In the genomic region with DNA sequence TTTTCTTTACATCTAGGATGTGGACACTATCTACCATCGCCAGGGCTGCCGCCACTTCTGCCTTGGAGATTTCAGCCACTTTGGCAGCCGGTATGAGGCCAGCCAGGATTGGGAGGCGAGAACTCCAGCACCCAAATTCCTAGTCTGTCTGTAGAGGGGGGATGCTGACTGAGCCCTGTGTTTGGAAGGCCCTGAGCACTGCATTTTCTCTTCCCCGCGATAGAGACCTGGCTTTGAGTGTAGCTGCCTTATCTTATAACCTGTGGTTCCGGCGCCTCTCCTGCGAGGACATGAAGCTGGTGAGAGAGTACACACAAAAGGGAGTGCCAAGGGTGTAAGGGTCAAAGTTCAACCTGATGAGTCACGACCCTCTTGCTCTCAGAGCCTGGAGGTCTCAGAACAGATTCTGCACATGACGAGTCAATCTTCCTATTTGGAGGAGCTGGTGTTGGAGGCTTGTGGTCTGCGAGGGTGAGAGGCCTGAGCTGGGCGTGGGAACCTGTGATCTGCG, we compare ENCODE assay signal across 23 mouse cellular contexts. TPM values are rescaled to one million over a fixed set of nuclear protein-coding genes. Genes with fewer than 3 reads are reported as not detected.
"Had no signal": no experiment of that assay in that cellular context is flagged by ENCODE, and none has a peak within 500 bp of the region (broad histone marks: within the 10 kb centered on the region; RNA-seq: fewer than 3 reads in every experiment).

No protein-coding gene starts in this region.

- H3K9me3 ChIP-seq: kidney, embryonic 15.5 days; liver, embryonic 13.5 days; neural tube, embryonic 13.5 days had no signal

- H3K27ac ChIP-seq: kidney, embryonic 15.5 days; liver, embryonic 13.5 days; midbrain, embryonic 12.5 days; neural tube, embryonic 13.5 days had no signal

- H3K9ac ChIP-seq: kidney, embryonic 15.5 days; liver, embryonic 13.5 days; midbrain, embryonic 12.5 days; neural tube, embryonic 13.5 days had no signal

- H3K4me3 ChIP-seq: kidney, embryonic 15.5 days; liver, embryonic 13.5 days; midbrain, embryonic 12.5 days; myocyte; neural tube, embryonic 13.5 days had no signal

- H3K4me2 ChIP-seq: kidney, embryonic 15.5 days; liver, embryonic 13.5 days; midbrain, embryonic 12.5 days; neural tube, embryonic 13.5 days had no signal

- H3K27me3 ChIP-seq: kidney, embryonic 15.5 days; liver, embryonic 13.5 days; midbrain, embryonic 12.5 days; neural tube, embryonic 13.5 days had no signal

- DNase-seq: kidney, adult 8-10 months; kidney, postnatal 10 days; kidney, postnatal 36 days; liver, embryonic 13.5 days; lung, adult 2 months; lung, postnatal 14 days; lung, postnatal 4 days; right cerebral cortex, postnatal 14 days; right cerebral cortex, postnatal 4 days; thymus, postnatal 25 days had no signal

- ATAC-seq: midbrain, embryonic 16.5 days had no signal

RNA-seq across cellular contexts. Expression of a gene that starts 19.2 kb away (rescaled TPM):
- total RNA-seq: layer of hippocampus, postnatal 14 days; liver, adult 2 months; megakaryocyte progenitor cell, adult 5-6 weeks; monocyte, adult 5-6 weeks; neutrophil, adult 5-6 weeks had no signal
- polyA plus RNA-seq: liver, adult 2 months; liver, embryonic 13.5 days; liver, embryonic 16.5 days; lung, adult 2 months; neural tube, embryonic 13.5 days; stomach, embryonic 14.5 days; thymus, postnatal 0 days had no signal

RNA-seq across cellular contexts. Expression of a gene that starts 19.7 kb away (rescaled TPM):
- total RNA-seq: liver, adult 2 months; monocyte, adult 5-6 weeks had no signal
